Mouse (Mus musculus): ENCODE measurements around the gene Ier3.

DNA sequence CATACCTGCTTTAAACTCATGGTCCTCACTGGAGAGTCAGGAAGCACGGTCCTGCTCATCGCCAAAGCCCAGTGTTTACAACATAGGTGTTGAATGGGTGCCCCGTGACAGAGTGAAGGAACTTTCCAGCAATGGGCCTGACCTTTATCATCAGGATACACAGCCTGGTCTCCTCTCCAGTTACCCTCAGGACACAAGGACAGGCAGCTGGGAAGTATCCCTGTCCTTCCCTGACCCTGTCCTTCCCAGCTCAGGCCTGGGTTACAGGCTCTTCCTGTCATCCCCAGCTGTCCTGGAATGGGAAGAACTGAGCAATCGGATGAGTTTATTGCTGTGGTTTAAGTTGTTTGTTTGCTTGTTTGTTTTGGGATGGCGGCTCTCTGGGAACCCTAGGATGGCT is 38.6 kb upstream of the Ier3 start:
- TF ChIP-seq CTCF (IDR thresholded peaks at IDR 0.05; ENCODE audit: borderline replicate concordance, control insufficient read depth, extremely low read depth, insufficient read depth, low read length, poor library complexity) (no peak), POLR2A (IDR thresholded peaks at IDR 0.05; ENCODE audit: control insufficient read depth, extremely low read depth, insufficient read depth, low read length, poor library complexity) (no peak)
